Mouse (Mus musculus): Measurements from ENCODE around the gene Zyx. TPM values are rescaled to one million over a fixed set of nuclear protein-coding genes. Genes with fewer than 3 reads are reported as not detected.

Zyx gene
- total RNA-seq (2014; rRNA removed; ENCODE audit: low replicate concordance) (96.2 and 140 TPM in 2 replicates), polyA plus RNA-seq (2015; fragmentation: Nextera tagmentation; extraction: Ambion mirVana) (86.4 and 89.9 TPM in 2 replicates)

DNA sequence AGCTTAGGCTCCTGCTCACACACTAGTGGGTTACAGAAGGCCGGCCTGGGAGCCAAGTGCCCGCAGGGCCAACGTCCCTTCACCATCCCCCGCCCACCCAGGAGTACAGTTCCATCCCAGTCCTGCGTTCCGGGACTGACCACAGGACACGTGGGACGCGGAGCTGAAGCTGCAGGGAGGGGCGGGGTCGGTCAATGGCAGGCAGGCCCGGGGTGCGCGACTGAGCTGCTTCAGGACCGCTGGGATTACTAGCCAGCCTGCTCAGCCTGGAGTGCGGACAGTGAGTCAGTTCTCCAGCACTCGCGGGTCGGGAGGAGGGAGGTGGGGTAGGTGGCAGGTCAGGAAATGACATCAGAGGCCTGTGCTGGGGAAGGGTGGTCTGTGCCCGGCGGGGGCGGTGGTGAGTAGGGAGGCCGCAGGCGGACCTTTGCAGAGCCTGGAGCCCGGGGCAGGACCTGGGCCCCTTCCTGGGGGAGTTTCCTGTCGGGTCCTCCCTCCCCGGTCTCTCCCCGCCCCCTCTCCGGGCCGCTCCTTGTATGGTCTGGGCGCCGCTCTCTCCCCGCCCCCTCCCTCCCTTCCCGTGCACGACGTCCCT is at the start of gene Zyx:
Zyx (plus strand) TSS at position 205 of the 595 bp plus-strand sequence.
- peak within 1 kb of the TSS; percentile 91 for H3K9ac ChIP-seq (replicated peaks; ENCODE audit: low read depth, low read length)
- ATAC-seq (ENCODE audit: insufficient read depth, low read depth) (peak; percentile 93), DNase-seq (ENCODE audit: low spot score) (peak; percentile 99)
- under 1% methylated on average over 28 of the region's 36 CpGs for WGBS
- H3K4me2 ChIP-seq (ENCODE audit: low read depth, low read length) = peak within 1 kb of the TSS; percentile 92
- peak within 1 kb of the TSS; percentile 93 for H3K4me3 ChIP-seq (ENCODE audit: low read depth, low read length)
- peak within 1 kb of the TSS; percentile 97 for H3K27ac ChIP-seq (ENCODE audit: low read depth)
- H3K4me1 ChIP-seq (ENCODE audit: control insufficient read depth, insufficient read depth) = peaks cover 38% of the 10 kb centered on the region
- H3K36me3 ChIP-seq (replicated peaks; ENCODE audit: control insufficient read depth, insufficient read depth, low read length) = peaks cover 8% of the 10 kb centered on the region; the same call in 1 of the 2 replicates
- no peaks in the 10 kb centered on the region for H3K27me3 ChIP-seq (ENCODE audit: control insufficient read depth, insufficient read depth, low read length)
- H3K9me3 ChIP-seq (replicated peaks; ENCODE audit: control insufficient read depth, low read length) = no peaks in the 10 kb centered on the region
- TF ChIP-seq CTCF (IDR thresholded peaks at IDR 0.05; ENCODE audit: low read depth) (peak; percentile 44), EP300 (IDR thresholded peaks at IDR 0.05; ENCODE audit: low read depth) (peak; percentile 83)

DNA sequence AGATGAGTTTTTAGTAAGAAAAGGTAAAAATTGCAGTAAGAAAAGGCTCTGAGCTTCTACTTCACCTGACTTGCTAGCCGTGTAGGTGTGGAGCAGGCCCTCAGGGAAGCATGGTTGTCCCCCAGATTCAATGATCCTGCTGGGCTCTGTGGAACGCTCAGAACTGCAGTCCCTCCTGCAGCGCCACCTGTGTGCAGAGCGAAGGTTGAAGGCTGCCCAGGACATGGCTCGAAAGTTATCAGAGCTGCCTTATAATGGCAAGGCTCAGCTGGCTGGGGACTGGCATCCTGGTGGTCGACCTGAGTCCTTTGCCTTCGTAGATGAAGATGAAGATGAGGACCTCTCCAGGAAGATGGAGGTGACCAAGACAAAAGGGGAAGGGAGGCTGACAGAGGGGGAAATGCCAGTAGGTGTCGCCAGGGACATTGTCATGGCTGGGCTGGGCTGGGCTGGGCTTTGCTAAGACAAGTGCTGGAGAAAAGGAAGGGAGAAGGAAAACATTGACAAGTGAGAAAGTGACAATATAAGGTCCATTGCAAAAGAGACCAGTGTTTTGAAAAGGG is 39.5 kb upstream of the Zyx start:
- Histone ChIP-seq H3K4me3 (ENCODE audit: low read depth, low read length) (no peak overlapping the region), H3K4me1 (ENCODE audit: control insufficient read depth, insufficient read depth) (no peaks in the 10 kb centered on the region), H3K4me2 (ENCODE audit: low read depth, low read length) (no peak overlapping the region), H3K9ac (replicated peaks; ENCODE audit: low read depth, low read length) (no peak overlapping the region), H3K9me3 (replicated peaks; ENCODE audit: control insufficient read depth, low read length) (no peaks in the 10 kb centered on the region), H3K27me3 (ENCODE audit: control insufficient read depth, insufficient read depth, low read length) (no peaks in the 10 kb centered on the region), H3K36me3 (replicated peaks; ENCODE audit: control insufficient read depth, insufficient read depth, low read length) (peaks cover 15% of the 10 kb centered on the region; the same call in 1 of the 2 replicates), H3K27ac (ENCODE audit: low read depth) (no peak overlapping the region)
- TF ChIP-seq EP300 (IDR thresholded peaks at IDR 0.05; ENCODE audit: low read depth) (no peak), CTCF (IDR thresholded peaks at IDR 0.05; ENCODE audit: low read depth) (peak; percentile 41)
- 47% methylated on average over 8 of the region's 8 CpGs for WGBS
- ATAC-seq (ENCODE audit: insufficient read depth, low read depth) (no peak), DNase-seq (ENCODE audit: low spot score) (no peak)

DNA sequence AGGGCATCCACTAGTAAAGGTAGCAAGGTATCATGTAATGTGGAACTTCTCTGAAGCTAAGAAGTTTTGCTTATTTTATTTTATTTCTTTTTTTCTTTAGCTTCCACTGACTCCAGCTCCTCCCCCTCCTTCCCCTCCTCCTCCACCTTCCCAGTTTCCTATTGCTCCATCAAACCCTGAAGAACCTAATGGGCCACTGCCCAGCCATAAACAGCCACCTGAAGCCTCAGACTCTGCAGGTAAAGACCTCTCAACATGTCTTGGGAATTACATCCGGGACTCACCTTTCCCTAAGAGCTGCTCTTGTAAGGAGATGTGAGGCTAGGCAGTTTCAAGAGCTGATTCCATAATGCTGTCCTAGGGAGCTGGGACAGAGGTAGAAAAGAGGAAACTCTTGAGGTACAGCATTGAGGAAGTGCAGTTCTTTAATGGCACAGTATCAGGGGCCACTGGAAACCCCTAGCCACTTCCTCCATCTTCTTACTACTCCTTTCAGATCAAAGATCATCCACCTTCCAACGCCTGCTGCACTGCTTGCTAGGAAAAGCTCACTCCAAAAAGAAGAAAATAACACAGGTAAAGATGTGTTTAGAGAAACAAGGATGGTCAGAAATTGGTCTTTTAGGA is 38.9 kb upstream of the Zyx start:
- Histone ChIP-seq H3K27ac (ENCODE audit: low read depth) (no peak overlapping the region), H3K4me2 (ENCODE audit: low read depth, low read length) (no peak overlapping the region), H3K36me3 (replicated peaks; ENCODE audit: control insufficient read depth, insufficient read depth, low read length) (peaks cover 15% of the 10 kb centered on the region; the same call in 1 of the 2 replicates), H3K4me3 (ENCODE audit: low read depth, low read length) (no peak overlapping the region), H3K27me3 (ENCODE audit: control insufficient read depth, insufficient read depth, low read length) (no peaks in the 10 kb centered on the region), H3K9me3 (replicated peaks; ENCODE audit: control insufficient read depth, low read length) (no peaks in the 10 kb centered on the region), H3K9ac (replicated peaks; ENCODE audit: low read depth, low read length) (no peak overlapping the region), H3K4me1 (ENCODE audit: control insufficient read depth, insufficient read depth) (no peaks in the 10 kb centered on the region)
- DNase-seq (ENCODE audit: low spot score) (no peak), ATAC-seq (ENCODE audit: insufficient read depth, low read depth) (no peak)
- TF ChIP-seq EP300 (IDR thresholded peaks at IDR 0.05; ENCODE audit: low read depth) (no peak), CTCF (IDR thresholded peaks at IDR 0.05; ENCODE audit: low read depth) (no peak)
- 68% methylated on average over 2 of the region's 2 CpGs for WGBS

DNA sequence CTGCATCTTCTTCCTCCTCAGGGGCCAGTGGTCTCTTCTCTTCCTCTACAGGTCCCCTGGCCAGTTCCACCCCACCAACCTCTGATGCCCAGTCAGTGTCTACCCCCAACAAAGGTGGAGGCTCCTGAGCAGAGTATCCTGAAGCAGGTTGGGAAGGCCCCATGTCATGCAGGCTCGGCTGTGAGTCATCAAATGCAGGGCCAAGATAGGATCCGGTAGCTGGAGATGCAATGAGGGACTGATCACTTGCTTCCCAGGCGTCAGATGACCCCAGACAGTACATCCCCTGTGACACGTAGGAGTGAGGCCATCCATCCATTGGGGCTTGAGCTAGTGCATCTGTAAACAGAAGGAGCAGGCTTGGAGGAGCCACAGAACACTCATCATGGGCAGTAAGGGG is 31.1 kb upstream of the Zyx start:
- Histone ChIP-seq H3K4me3 (ENCODE audit: low read depth, low read length) (no peak overlapping the region), H3K27ac (ENCODE audit: low read depth) (no peak overlapping the region), H3K4me1 (ENCODE audit: control insufficient read depth, insufficient read depth) (no peaks in the 10 kb centered on the region), H3K27me3 (ENCODE audit: control insufficient read depth, insufficient read depth, low read length) (peaks cover 18% of the 10 kb centered on the region), H3K4me2 (ENCODE audit: low read depth, low read length) (no peak overlapping the region), H3K9ac (replicated peaks; ENCODE audit: low read depth, low read length) (no peak overlapping the region), H3K36me3 (replicated peaks; ENCODE audit: control insufficient read depth, insufficient read depth, low read length) (no peaks in the 10 kb centered on the region), H3K9me3 (replicated peaks; ENCODE audit: control insufficient read depth, low read length) (no peaks in the 10 kb centered on the region)
- WGBS = 70% methylated on average over 4 of the region's 4 CpGs
- no peak for ATAC-seq (ENCODE audit: insufficient read depth, low read depth)
- DNase-seq (ENCODE audit: low spot score) = no peak
- TF ChIP-seq EP300 (IDR thresholded peaks at IDR 0.05; ENCODE audit: low read depth) (no peak), CTCF (IDR thresholded peaks at IDR 0.05; ENCODE audit: low read depth) (no peak)

DNA sequence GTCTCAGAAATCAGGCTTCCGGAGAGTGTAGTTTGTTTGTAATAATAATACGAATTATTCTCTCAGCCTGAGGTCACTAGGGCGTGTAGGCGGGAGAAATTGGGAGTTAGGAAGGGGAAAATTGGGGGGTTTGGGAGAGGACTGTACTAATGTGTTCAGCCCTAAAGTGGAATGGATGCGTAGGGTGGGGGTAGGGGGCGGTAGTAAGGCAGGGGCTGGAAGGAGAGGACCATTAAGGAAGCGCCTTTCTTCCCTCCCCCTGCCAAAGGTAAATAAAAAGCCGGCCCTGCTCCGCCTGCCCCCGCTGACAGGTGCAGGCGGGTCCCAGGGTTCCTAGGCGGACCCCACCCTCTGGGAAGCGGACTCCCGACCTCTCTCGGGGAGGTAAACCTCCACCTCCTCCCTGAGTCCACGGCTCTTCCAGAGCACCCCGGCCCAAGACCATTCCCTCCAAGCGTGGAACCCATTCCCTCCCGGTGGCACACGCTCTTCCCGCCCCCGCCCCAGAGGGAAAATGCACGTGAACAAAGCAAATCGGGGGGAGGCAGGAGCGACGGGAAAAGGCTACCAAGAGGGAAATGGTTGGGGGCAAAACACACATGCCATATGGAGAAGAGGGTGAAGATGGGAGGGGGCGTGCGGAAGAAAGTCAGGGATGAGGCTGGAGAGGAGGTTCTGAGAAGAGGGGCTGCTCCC is 25.9 kb upstream of the Zyx start:
- TF ChIP-seq EP300 (IDR thresholded peaks at IDR 0.05; ENCODE audit: low read depth) (no peak), CTCF (IDR thresholded peaks at IDR 0.05; ENCODE audit: low read depth) (no peak)
- no peak; the same call in 1 of the 2 replicates for ATAC-seq (ENCODE audit: insufficient read depth, low read depth)
- H3K36me3 ChIP-seq (replicated peaks; ENCODE audit: control insufficient read depth, insufficient read depth, low read length) = no peaks in the 10 kb centered on the region
- H3K9me3 ChIP-seq (replicated peaks; ENCODE audit: control insufficient read depth, low read length) = no peaks in the 10 kb centered on the region
- H3K27me3 ChIP-seq (ENCODE audit: control insufficient read depth, insufficient read depth, low read length) = peaks cover 37% of the 10 kb centered on the region
- no peak for DNase-seq (ENCODE audit: low spot score)
- H3K9ac ChIP-seq (replicated peaks; ENCODE audit: low read depth, low read length) = no peak overlapping the region; the same call in 1 of the 2 replicates
- no peak overlapping the region for H3K27ac ChIP-seq (ENCODE audit: low read depth)
- peak overlapping the region; percentile 93 for H3K4me2 ChIP-seq (ENCODE audit: low read depth, low read length)
- WGBS = 3% methylated on average over 28 of the region's 28 CpGs
- H3K4me3 ChIP-seq (ENCODE audit: low read depth, low read length) = peak overlapping the region; percentile 62
- H3K4me1 ChIP-seq (ENCODE audit: control insufficient read depth, insufficient read depth) = peaks cover 11% of the 10 kb centered on the region; the same call in 1 of the 2 replicates
